Mouse (Mus musculus) kidney, adult 2 months (tissue): ENCODE measurements around the gene Wnt7b. TPM values are rescaled to one million over a fixed set of nuclear protein-coding genes. Genes with fewer than 3 reads are reported as not detected.

ENCODE experiments used
- DNase-seq: peaks from one replicate; pipeline ENCODE4 v3.0.0; 2021
- H3K27ac ChIP-seq: fragments of 200-500 bp; 2 replicates; pipeline ENCODE4 v1.5.1; 2012; ENCODE audit warnings: low read depth, low read length, control low read depth, inconsistent platforms; ENCODE audit not compliant: insufficient read depth
- H3K27me3 ChIP-seq: fragments of 200-500 bp; replicated peaks from 2 replicates; pipeline ENCODE4 v1.6.1; 2012; ENCODE audit warnings: mild to moderate bottlenecking, moderate library complexity, low read length, inconsistent platforms; ENCODE audit not compliant: control insufficient read depth, insufficient read depth
- H3K36me3 ChIP-seq: fragments of 200-500 bp; 2 replicates; pipeline ENCODE4 v1.6.1; 2012; ENCODE audit warnings: mild to moderate bottlenecking, moderate library complexity, low read length, inconsistent platforms; ENCODE audit not compliant: control insufficient read depth, insufficient read depth
- H3K4me1 ChIP-seq: fragments of 200-500 bp; 2 replicates; pipeline ENCODE4 v1.6.1; 2011; ENCODE audit warnings: low read length; ENCODE audit not compliant: control insufficient read depth, insufficient read depth
- H3K4me3 ChIP-seq: fragments of 200-500 bp; 2 replicates; pipeline ENCODE4 v1.5.1; 2011; ENCODE audit warnings: mild to moderate bottlenecking, low read depth, low read length, control low read depth; ENCODE audit not compliant: insufficient read depth
- CTCF ChIP-seq: fragments of 200-500 bp; conservative IDR thresholded peaks from 2 replicates; pipeline ENCODE4 v1.5.1; 2011; ENCODE audit warnings: low read depth, mild to moderate bottlenecking, control low read depth, low read length, moderate library complexity, mixed read lengths; ENCODE audit not compliant: insufficient read depth, insufficient read length
- POLR2A ChIP-seq: fragments of 200-500 bp; IDR thresholded peaks from one replicate; pipeline ENCODE4 v1.6.1; 2011; ENCODE audit warnings: low read depth, low read length, control low read depth
- WGBS: fragments of 180-500 bp; shearing (Covaris S2); methylation state at CpG from one replicate; pipeline ENCODE4 v1.1.7; 2018; 5-methylcytosine and 5-hydroxymethylcytosine counted together
- polyA plus RNA-seq: library from polyadenylated mRNA; depleted of rRNA; stranded (reverse); fragments of >200 nt; gene quantifications from 2 replicates; pipeline ENCODE4 v1.2.3, GENCODE M21; 2012

The Wnt7b gene
- polyA plus RNA-seq, 1 experiment, result 12.8 TPM

DNA sequence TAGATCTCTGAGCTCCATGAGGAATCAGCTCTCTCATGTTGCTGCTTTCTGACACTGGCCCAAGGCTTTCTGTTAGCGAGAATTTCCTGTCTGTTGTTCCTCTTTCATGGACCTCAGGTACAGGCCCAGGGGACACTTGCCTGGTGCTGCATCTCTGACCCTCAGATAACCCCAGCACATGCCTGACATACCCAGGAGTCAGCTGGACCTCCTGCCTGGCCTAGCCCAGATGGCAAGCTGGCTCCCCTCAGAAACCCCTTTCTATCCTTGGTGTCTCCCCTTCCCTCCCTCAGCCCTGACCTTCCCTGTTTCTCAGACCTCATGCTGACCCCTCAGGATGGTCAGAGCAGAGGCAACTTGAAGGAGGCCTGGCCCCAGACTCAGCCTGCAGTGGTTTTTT is 75.6 kb downstream of the Wnt7b start:
- H3K27ac ChIP-seq, result no peak overlapping the region
- no peaks in the 10 kb centered on the region for H3K27me3 ChIP-seq
- 63% methylated on average over 1 of the region's 1 CpGs for WGBS
- H3K4me1 ChIP-seq, result no peaks in the 10 kb centered on the region
- TF ChIP-seq CTCF, result no peak
- DNase-seq, result no peak
- no peaks in the 10 kb centered on the region for H3K36me3 ChIP-seq
- H3K4me3 ChIP-seq, result no peak overlapping the region

DNA sequence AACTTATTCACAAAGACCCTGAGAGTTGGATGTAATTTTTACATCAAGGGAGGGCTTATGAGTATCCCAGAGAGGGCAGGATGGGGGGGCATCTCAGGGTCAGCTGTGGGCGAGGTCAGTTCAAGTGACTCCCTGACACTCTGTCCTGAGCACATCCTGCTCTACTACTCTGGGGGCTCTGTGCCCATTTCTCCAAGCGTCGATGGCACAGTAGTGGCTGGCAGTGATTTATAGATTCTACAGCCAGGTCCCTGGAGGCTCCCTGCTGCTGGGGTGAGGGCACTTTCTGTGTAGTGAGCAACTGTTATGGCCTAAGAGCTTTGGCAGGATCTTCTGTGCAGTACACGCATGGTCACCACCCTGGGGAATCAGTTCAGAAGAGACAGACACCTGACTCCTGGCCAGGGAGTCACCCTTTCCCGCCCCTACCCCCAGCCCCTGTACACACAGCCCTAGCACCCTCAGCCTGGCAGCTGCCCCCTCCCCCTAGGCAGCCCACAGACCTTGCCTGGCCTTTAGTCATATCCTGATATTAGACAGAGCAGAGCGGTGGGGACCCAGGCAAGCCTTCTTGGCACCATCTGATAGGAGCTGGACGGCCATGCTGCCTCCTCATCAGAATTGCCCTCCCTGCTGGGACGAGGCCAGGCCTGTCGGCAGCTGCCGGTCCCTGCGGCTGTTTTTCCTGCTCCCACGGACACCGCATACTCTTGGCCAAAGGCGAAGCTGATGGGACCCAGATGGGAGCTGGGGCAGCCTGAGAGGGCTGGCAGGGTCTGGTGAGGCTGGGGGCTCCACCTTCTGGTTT is 77.0 kb downstream of the Wnt7b start:
- Histone ChIP-seq H3K4me1 (no peaks in the 10 kb centered on the region), H3K4me3 (no peak overlapping the region), H3K27ac (no peak overlapping the region), H3K27me3 (no peaks in the 10 kb centered on the region), H3K36me3 (no peaks in the 10 kb centered on the region)
- DNase-seq, result peak; percentile 9
- 48% methylated on average over 14 of the region's 14 CpGs for WGBS
- TF ChIP-seq POLR2A (no peak), CTCF (no peak)

DNA sequence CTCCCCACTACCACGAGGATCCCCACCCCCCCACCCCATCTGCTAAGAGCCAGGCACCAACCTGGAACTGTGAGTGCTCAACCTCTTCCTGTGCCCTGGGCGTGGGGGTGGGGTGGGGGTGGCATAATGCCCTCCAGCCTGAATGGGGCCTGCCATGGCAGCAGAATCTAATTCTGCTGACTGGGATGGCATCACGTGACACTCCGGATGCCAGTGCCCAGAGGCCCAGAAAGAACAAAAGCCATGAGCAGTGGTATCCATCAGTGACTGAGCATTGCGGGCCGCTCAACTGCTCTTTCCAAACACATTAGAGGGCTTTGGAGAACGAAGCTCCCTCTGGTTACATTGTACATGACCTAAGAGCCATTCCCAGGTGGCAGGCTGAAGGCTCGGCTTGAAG is 79.1 kb downstream of the Wnt7b start, which contains the start of gene 7530416G11Rik:
Gene 7530416G11Rik, minus strand, starts transcription at position 101 of the 400 bp plus-strand sequence.
- Histone ChIP-seq H3K4me1 (no peaks in the 10 kb centered on the region), H3K4me3 (no peak within 1 kb of the TSS), H3K36me3 (no peaks in the 10 kb centered on the region), H3K27ac (no peak within 1 kb of the TSS), H3K27me3 (no peaks in the 10 kb centered on the region)
- 83% methylated on average over 8 of the region's 8 CpGs for WGBS
- TF ChIP-seq CTCF (no peak), POLR2A (no peak)
- no peak for DNase-seq

DNA sequence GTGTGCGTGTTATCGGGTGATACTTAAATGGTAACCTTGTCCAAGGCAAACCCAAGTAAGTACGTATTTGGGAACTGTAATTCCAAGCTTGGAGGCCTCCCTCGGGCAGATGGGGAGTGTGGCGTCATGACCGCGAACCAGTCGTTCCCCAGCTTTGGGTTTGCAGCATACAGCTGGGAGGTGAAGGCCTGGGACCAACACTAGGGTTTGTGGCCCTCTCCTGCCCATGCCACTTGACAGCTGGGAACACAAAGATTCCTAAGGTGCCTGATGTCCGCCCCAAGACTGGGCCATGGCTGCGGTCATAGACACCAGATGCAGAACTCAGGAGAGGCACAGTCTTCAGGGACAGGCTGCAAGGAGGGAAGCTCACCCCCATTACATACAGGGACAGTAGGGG is 82.0 kb downstream of the Wnt7b start:
- no peak overlapping the region for H3K27ac ChIP-seq
- TF ChIP-seq CTCF, result no peak
- no peak for TF ChIP-seq POLR2A
- no peak for DNase-seq
- H3K36me3 ChIP-seq, result no peaks in the 10 kb centered on the region
- no peak overlapping the region for H3K4me3 ChIP-seq
- WGBS, result 84% methylated on average over 10 of the region's 10 CpGs
- no peaks in the 10 kb centered on the region for H3K4me1 ChIP-seq
- H3K27me3 ChIP-seq, result no peaks in the 10 kb centered on the region

DNA sequence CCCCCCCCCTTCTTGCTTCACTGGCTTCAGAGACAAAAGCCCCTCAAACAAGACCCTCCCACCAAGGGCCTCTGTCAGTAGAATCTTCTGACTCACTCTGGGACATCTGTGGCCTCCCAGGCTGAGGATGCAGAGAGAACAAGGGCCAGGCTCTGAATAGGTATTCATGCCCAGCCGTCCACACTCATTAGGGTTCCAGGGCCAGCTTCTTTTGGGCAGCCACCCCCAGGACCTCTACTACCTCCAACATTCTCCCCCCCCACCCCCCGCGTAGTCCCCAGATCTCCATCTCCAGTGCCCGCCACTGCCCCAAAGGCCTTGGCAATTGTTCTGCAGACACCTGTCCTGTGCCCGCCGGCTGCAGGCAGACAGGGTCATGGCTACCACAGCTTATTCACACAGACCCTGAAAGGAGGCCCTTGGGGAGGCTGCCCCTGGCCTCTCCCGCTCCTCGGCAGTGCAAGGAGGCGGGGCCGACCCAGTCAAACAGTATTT is 84.2 kb downstream of the Wnt7b start:
- H3K27me3 ChIP-seq, result no peaks in the 10 kb centered on the region
- no peak overlapping the region for H3K27ac ChIP-seq
- no peak overlapping the region for H3K4me3 ChIP-seq
- no peaks in the 10 kb centered on the region for H3K36me3 ChIP-seq
- WGBS, result 73% methylated on average over 10 of the region's 10 CpGs
- no peak for TF ChIP-seq CTCF
- no peak for DNase-seq
- H3K4me1 ChIP-seq, result no peaks in the 10 kb centered on the region

DNA sequence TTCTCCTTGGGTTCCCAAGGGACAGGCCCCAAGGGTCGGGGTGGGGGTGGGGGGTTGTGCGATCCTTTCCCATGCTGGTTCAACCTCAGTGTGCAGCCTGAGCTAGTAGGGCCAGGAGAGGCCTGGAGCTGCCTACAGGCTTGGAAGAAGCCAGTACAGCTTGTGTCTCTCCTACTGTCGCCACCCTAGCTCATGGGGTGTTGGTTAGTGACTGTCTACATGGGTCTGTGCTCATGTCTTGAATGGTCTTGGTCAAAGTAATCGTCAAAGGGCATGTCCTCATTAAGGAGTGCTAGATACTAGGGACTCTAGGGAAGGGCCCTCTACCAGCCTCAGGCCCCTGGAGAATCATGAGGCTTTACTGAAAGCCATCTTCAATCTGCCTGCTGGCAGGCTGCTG is 84.7 kb downstream of the Wnt7b start:
- no peak overlapping the region for H3K27ac ChIP-seq
- H3K27me3 ChIP-seq, result no peaks in the 10 kb centered on the region
- no peak for TF ChIP-seq POLR2A
- TF ChIP-seq CTCF, result no peak
- H3K4me3 ChIP-seq, result no peak overlapping the region
- no peaks in the 10 kb centered on the region for H3K4me1 ChIP-seq
- WGBS, result 87% methylated on average over 4 of the region's 4 CpGs
- DNase-seq, result no peak
- H3K36me3 ChIP-seq, result no peaks in the 10 kb centered on the region

DNA sequence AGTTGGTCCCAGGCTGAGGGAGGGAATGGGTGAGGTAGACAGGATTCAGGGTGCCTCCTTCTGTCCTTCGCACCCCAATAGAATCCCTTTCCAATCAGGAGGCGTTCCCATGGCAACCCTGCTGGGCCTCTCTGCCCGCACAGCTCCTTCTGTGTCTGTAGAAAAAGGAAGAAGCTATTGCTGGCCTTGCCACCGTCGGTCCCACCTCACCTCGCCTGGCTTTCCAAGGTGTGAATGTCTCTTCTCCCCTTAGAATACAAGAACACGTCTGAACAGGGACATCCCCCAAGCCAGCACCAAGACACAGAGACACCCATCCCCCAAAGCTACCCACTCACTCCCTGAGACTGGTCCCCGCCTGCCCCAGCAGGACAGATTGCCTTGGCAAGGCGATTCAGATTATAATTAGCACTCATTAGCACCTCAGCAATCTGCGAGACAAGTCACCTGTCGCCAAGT is 88.1 kb downstream of the Wnt7b start:
- no peak for DNase-seq
- no peaks in the 10 kb centered on the region for H3K4me1 ChIP-seq
- 42% methylated on average over 11 of the region's 11 CpGs for WGBS
- no peak overlapping the region for H3K4me3 ChIP-seq
- no peak overlapping the region for H3K27ac ChIP-seq
- TF ChIP-seq POLR2A, result no peak
- no peak for TF ChIP-seq CTCF
- H3K36me3 ChIP-seq, result no peaks in the 10 kb centered on the region
- no peaks in the 10 kb centered on the region for H3K27me3 ChIP-seq
